Mouse (Mus musculus): ENCODE measurements at regions not wholly inside any gene's neighbourhood (a gene's known extent, or its start where the extent isn't known, plus 50 kb on each side); places are given as distances from the start of the nearest gene placed in this dataset.

GRCm38 (mm10) chr3:38321620-38322019 lies 163.0 kb downstream of the Ankrd50 start:
- no peak for DNase-seq
- WGBS = 78% methylated on average over 3 of the region's 3 CpGs

GRCm38 (mm10) chr3:38320998-38321397 lies 163.6 kb downstream of the Ankrd50 start:
- no peak overlapping the region for H3K27ac ChIP-seq (ENCODE audit: low read depth)
- no peak for TF ChIP-seq CTCF (IDR thresholded peaks at IDR 0.05; ENCODE audit: low read depth)
- ATAC-seq (ENCODE audit: insufficient read depth) = no peak

More at GRCm38 (mm10) chr3:38321620-38322019, 163.0 kb downstream of the Ankrd50 start:
- Histone ChIP-seq H3K36me3 (ENCODE audit: insufficient read depth) (no peaks in the 10 kb centered on the region), H3K4me1 (ENCODE audit: insufficient read depth) (no peaks in the 10 kb centered on the region), H3K4me2 (no peak overlapping the region), H3K9me3 (ENCODE audit: low read depth, low read length) (no peaks in the 10 kb centered on the region), H3K27me3 (ENCODE audit: insufficient read depth, low read length) (no peaks in the 10 kb centered on the region), H3K9ac (no peak overlapping the region), H3K27ac (ENCODE audit: low read depth) (no peak overlapping the region), H3K4me3 (ENCODE audit: low read depth, low read length) (no peak overlapping the region)
- TF ChIP-seq CTCF (IDR thresholded peaks at IDR 0.05; ENCODE audit: low read depth) = no peak
- no peak for ATAC-seq (ENCODE audit: insufficient read depth)

GRCm38 (mm10) chr3:38312834-38313233 lies 171.8 kb downstream of the Ankrd50 start:
- WGBS = 77% methylated on average over 6 of the region's 6 CpGs
- no peak for TF ChIP-seq CTCF (IDR thresholded peaks at IDR 0.05; ENCODE audit: low read depth)
- Histone ChIP-seq H3K9ac (no peak overlapping the region), H3K27ac (ENCODE audit: low read depth) (no peak overlapping the region), H3K36me3 (ENCODE audit: insufficient read depth) (no peaks in the 10 kb centered on the region), H3K9me3 (ENCODE audit: low read depth, low read length) (no peaks in the 10 kb centered on the region), H3K27me3 (ENCODE audit: insufficient read depth, low read length) (no peaks in the 10 kb centered on the region), H3K4me2 (no peak overlapping the region), H3K4me1 (ENCODE audit: insufficient read depth) (no peaks in the 10 kb centered on the region), H3K4me3 (ENCODE audit: low read depth, low read length) (no peak overlapping the region)
- no peak for DNase-seq
- no peak for ATAC-seq (ENCODE audit: insufficient read depth)

More at GRCm38 (mm10) chr3:38320998-38321397, 163.6 kb downstream of the Ankrd50 start:
- Histone ChIP-seq H3K27me3 (ENCODE audit: insufficient read depth, low read length) (no peaks in the 10 kb centered on the region), H3K4me1 (ENCODE audit: insufficient read depth) (no peaks in the 10 kb centered on the region), H3K9ac (no peak overlapping the region), H3K4me3 (ENCODE audit: low read depth, low read length) (no peak overlapping the region), H3K4me2 (no peak overlapping the region), H3K36me3 (ENCODE audit: insufficient read depth) (no peaks in the 10 kb centered on the region), H3K9me3 (ENCODE audit: low read depth, low read length) (no peaks in the 10 kb centered on the region)
- DNase-seq = no peak
- 90% methylated on average over 6 of the region's 6 CpGs for WGBS

- no peaks in the 10 kb centered on the region for H3K36me3 ChIP-seq (ENCODE audit: insufficient read depth)
- 55% methylated on average over 3 of the region's 3 CpGs for WGBS
- no peaks in the 10 kb centered on the region for H3K9me3 ChIP-seq (ENCODE audit: low read depth, low read length)
- H3K4me3 ChIP-seq (ENCODE audit: low read depth, low read length) = no peak overlapping the region
- no peak overlapping the region for H3K9ac ChIP-seq
- no peaks in the 10 kb centered on the region for H3K4me1 ChIP-seq (ENCODE audit: insufficient read depth)
- peak; percentile 60 for DNase-seq
- no peak for TF ChIP-seq CTCF (IDR thresholded peaks at IDR 0.05; ENCODE audit: low read depth)
- H3K4me2 ChIP-seq = no peak overlapping the region
- H3K27ac ChIP-seq (ENCODE audit: low read depth) = 0 out of 2 replicates have a peak overlapping the region, but pooled peaks have one; percentile 27
- ATAC-seq (ENCODE audit: insufficient read depth) = peak; percentile 47; the same call in 1 of the 2 replicates
- no peaks in the 10 kb centered on the region for H3K27me3 ChIP-seq (ENCODE audit: insufficient read depth, low read length)
Observed at GRCm38 (mm10) chr3:38312121-38312520, 172.5 kb downstream of the Ankrd50 start.

GRCm38 (mm10) chr3:38299898-38300751 lies 184.5 kb downstream of the Ankrd50 start:
- Histone ChIP-seq H3K9ac (no peak overlapping the region), H3K9me3 (ENCODE audit: low read depth, low read length) (no peaks in the 10 kb centered on the region), H3K27me3 (ENCODE audit: insufficient read depth, low read length) (no peaks in the 10 kb centered on the region), H3K4me2 (no peak overlapping the region), H3K36me3 (ENCODE audit: insufficient read depth) (no peaks in the 10 kb centered on the region), H3K27ac (ENCODE audit: low read depth) (no peak overlapping the region), H3K4me1 (ENCODE audit: insufficient read depth) (0 out of 2 replicates have a peak, but pooled peaks cover 3% of the 10 kb centered on the region), H3K4me3 (ENCODE audit: low read depth, low read length) (no peak overlapping the region)
- ATAC-seq (ENCODE audit: insufficient read depth) (no peak), DNase-seq (peak; percentile 24)
- 56% methylated on average over 11 of the region's 11 CpGs for WGBS
- TF ChIP-seq CTCF (IDR thresholded peaks at IDR 0.05; ENCODE audit: low read depth) = no peak

GRCm38 (mm10) chr3:38299236-38299897 lies 185.3 kb downstream of the Ankrd50 start:
- Histone ChIP-seq H3K4me1 (ENCODE audit: insufficient read depth) (0 out of 2 replicates have a peak, but pooled peaks cover 3% of the 10 kb centered on the region), H3K4me3 (ENCODE audit: low read depth, low read length) (no peak overlapping the region), H3K27me3 (ENCODE audit: insufficient read depth, low read length) (no peaks in the 10 kb centered on the region), H3K36me3 (ENCODE audit: insufficient read depth) (no peaks in the 10 kb centered on the region), H3K9ac (no peak overlapping the region), H3K9me3 (ENCODE audit: low read depth, low read length) (no peaks in the 10 kb centered on the region), H3K4me2 (no peak overlapping the region), H3K27ac (ENCODE audit: low read depth) (no peak overlapping the region)
- WGBS = 20% methylated on average over 2 of the region's 2 CpGs
- ATAC-seq (ENCODE audit: insufficient read depth) (no peak), DNase-seq (no peak)
- TF ChIP-seq CTCF (IDR thresholded peaks at IDR 0.05; ENCODE audit: low read depth) = no peak

GRCm38 (mm10) chr3:38297499-38297898 lies 187.1 kb downstream of the Ankrd50 start:
- Histone ChIP-seq H3K36me3 (ENCODE audit: insufficient read depth) (no peaks in the 10 kb centered on the region), H3K9me3 (ENCODE audit: low read depth, low read length) (no peaks in the 10 kb centered on the region), H3K4me1 (ENCODE audit: insufficient read depth) (0 out of 2 replicates have a peak, but pooled peaks cover 3% of the 10 kb centered on the region), H3K27me3 (ENCODE audit: insufficient read depth, low read length) (no peaks in the 10 kb centered on the region), H3K4me3 (ENCODE audit: low read depth, low read length) (no peak overlapping the region), H3K27ac (ENCODE audit: low read depth) (no peak overlapping the region), H3K9ac (no peak overlapping the region), H3K4me2 (no peak overlapping the region)
- WGBS = 69% methylated on average over 2 of the region's 2 CpGs
- DNase-seq (no peak), ATAC-seq (ENCODE audit: insufficient read depth) (no peak)
- TF ChIP-seq CTCF (IDR thresholded peaks at IDR 0.05; ENCODE audit: low read depth) = no peak
